Mouse (Mus musculus) erythroblast, embryonic 14.5 days (primary cell): Measurements from ENCODE around the gene Chchd10. TPM values are rescaled to one million over a fixed set of nuclear protein-coding genes. Genes with fewer than 3 reads are reported as not detected.
A peak's percentile ranks its signal among the peaks of the same experiment; 100 is the strongest.

ENCODE experiments used
- H3K27me3 ChIP-seq: 2 replicates; pipeline ENCODE4 v1.6.1; 2012; ENCODE audit warnings: inconsistent platforms; ENCODE audit not compliant: control insufficient read depth
- H3K36me3 ChIP-seq: 2 replicates; pipeline ENCODE4 v1.6.1; 2012; ENCODE audit warnings: mild to moderate bottlenecking, inconsistent platforms; ENCODE audit not compliant: control insufficient read depth
- H3K4me1 ChIP-seq: 2 replicates; pipeline ENCODE4 v1.6.1; 2012; ENCODE audit warnings: inconsistent platforms; ENCODE audit not compliant: control insufficient read depth
- H3K4me3 ChIP-seq: replicated peaks from 2 replicates; pipeline ENCODE3; 2012; ENCODE audit warnings: moderate library complexity, mild to moderate bottlenecking, inconsistent platforms
- H3K9me3 ChIP-seq: 2 replicates; pipeline ENCODE4 v1.6.1; 2012; ENCODE audit warnings: low read length, inconsistent platforms, mixed read lengths; ENCODE audit not compliant: control insufficient read depth
- GATA1 ChIP-seq: IDR thresholded peaks from 2 replicates; pipeline ENCODE4 v1.6.1; 2012; ENCODE audit warnings: low read length, inconsistent platforms, mixed read lengths
- TAL1 ChIP-seq: IDR thresholded peaks from 3 replicates; pipeline ENCODE4 v1.6.1; 2012; ENCODE audit warnings: low read length, inconsistent platforms, mixed read lengths
- polyA plus RNA-seq: library from polyadenylated mRNA; stranded (reverse); fragments of >175 nt; gene quantifications from 2 replicates; pipeline ENCODE4 v1.2.3, GENCODE M21; 2012

Chchd10 gene
- polyA plus RNA-seq, 1 experiment, result 127 TPM

DNA sequence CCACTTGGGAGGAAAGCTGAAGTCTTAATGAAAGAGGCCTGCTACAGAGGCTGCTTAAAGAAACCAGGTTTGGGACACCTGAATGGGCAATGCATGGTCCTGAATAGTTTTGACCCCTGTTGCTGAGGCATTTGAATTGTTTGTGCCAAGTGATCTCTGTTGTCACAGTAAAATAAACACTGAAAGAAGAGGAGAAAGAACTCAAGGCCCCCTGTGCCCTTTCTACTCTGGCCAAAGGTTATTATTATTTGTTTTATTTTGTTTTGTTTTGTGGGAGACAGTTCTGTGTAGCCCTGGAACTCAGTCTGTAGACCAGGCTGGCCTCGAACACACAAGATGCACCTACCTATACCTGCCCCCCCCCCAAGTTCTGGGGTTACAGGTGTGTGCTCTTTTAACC, 2.1 kb downstream of the Chchd10 start:
- Histone ChIP-seq H3K4me1 (peaks cover 63% of the 10 kb centered on the region), H3K27me3 (peaks cover 40% of the 10 kb centered on the region), H3K9me3 (peaks cover 6% of the 10 kb centered on the region; the same call in 1 of the 2 replicates), H3K4me3 (peak overlapping the region; percentile 81), H3K36me3 (peaks cover 33% of the 10 kb centered on the region)
- TF ChIP-seq GATA1 (no peak), TAL1 (no peak)

DNA sequence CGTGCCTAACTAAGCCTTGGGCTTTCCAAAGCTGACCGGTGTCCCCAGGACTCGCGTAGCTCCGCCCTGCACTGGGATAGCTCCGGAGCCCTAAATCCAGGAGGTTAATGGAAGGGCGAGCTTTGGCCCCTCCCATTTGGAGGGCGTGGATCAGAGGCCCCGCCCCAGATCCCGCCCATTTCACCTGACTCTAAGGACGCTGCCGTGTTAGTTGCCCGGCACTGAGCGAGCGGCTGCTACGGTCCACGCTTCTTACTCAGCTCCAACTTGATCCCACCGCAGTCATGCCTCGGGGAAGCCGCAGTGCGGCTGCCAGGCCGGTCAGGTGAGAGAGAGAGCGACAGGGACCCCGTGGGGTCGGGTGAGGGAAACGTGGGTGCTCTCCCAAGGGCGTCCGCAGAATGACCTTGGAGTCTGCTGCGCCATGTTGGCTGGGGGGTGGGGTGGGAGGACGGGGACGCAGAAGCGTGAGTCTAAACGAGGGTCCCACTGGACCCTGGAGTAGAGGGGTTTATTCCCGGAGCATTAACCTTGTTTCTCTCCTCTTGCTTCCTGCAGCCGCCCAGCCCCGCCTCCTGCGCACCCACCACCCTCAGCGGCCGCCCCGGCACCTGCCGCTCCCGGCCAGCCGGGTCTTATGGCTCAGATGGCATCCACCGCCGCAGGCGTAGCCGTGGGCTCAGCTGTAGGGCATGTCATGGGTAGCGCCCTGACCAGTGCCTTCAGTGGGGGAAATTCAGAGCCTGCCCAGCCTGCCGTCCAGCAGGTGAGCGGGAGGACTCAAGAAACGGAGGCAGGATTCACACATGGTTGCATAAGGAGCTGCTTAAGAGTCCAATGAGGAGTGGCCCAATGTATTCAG, 3.0 kb downstream of the Chchd10 start, which contains the start of gene Mmp11:
Gene Mmp11 (minus strand): TSS at position 817 of the 862 bp plus-strand sequence.
- peaks cover 31% of the 10 kb centered on the region for H3K27me3 ChIP-seq
- H3K9me3 ChIP-seq, result peaks cover 6% of the 10 kb centered on the region; the same call in 1 of the 2 replicates
- peak within 1 kb of the TSS; percentile 81 for H3K4me3 ChIP-seq
- H3K4me1 ChIP-seq, result peaks cover 72% of the 10 kb centered on the region
- no peak for TF ChIP-seq TAL1
- H3K36me3 ChIP-seq, result peaks cover 42% of the 10 kb centered on the region

DNA sequence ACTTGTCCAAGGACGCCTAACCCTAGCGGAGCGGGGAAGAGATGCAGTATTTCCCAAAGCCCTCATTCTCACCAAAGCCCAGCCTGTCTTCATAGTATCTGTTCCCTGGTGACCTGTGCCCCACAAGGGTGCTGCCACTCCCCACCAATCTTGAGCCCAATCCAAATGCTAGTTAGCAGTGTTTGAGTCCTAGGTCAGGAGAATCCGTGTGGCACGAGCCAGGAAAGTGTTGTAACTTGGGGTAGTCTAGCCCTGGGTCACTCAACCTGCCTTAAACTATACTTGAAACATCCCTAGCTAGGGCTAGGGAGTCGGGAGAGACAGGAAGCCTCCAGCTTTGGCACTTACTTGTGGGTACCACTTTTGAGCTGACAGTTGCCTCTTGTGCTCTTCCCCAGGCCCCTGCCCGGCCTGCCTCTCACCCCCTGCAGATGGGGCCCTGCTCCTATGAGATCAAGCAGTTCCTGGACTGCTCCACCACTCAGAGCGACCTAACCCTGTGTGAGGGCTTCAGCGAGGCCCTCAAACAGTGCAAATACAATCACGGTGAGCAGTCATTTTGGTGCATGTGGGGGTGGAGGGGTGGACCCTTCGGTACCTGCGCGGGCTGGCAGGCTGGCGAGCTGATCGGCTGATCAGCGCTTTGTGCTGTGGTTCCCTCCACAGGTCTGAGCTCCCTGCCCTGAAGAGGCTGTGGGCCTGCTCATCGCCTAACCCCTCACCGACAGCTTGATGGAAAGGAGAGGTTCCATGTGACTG, 4.2 kb downstream of the Chchd10 start:
- H3K4me3 ChIP-seq, result peak overlapping the region; percentile 81
- H3K36me3 ChIP-seq, result peaks cover 44% of the 10 kb centered on the region
- TF ChIP-seq GATA1 (no peak), TAL1 (no peak)
- H3K27me3 ChIP-seq, result peaks cover 19% of the 10 kb centered on the region
- peaks cover 1% of the 10 kb centered on the region; the same call in 1 of the 2 replicates for H3K9me3 ChIP-seq
- H3K4me1 ChIP-seq, result peaks cover 71% of the 10 kb centered on the region

DNA sequence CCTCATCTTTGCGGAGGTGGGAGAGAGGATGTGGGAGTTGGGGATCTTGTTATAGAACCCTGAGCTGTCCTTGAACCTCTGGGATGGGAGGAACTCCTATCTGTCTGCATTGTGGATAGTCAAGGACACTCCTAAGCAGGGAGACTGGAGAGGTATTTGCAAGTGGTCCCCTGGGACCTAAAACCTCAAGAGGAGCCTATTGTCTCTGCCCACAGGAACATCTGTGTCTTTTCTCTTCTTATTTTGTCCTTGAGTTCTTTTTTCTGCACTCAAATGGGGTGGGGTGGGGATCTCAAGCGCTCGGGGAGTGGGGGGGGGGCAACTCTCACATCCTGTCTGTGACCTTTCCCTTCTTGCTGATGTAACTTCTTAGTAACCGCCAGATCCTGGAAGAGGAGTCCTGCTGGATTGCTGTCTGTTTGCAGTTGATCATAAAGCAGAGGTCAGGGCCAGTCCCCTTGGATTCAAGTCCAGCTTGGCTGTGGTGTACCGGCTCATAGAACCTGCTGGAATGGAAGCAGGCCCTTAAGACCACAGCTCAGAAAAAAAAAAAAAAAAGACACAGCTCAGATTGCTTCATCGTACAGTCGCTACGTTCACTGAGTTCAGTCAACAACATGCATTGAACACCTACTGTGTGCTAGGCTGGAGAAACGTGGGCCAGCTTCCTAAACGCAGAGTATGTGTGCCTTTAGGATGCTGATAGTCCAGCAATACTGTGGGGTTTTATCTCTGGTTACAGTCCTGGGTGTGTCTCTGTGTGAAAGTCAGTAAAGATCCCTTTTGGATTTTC, 5.1 kb downstream of the Chchd10 start:
- peak; percentile 31; the same call in 1 of the 2 replicates for TF ChIP-seq GATA1
- peak; percentile 59; the same call in 2 of the 3 replicates for TF ChIP-seq TAL1
- Histone ChIP-seq H3K9me3 (no peaks in the 10 kb centered on the region), H3K4me1 (peaks cover 68% of the 10 kb centered on the region), H3K4me3 (peak overlapping the region; percentile 81), H3K27me3 (peaks cover 13% of the 10 kb centered on the region), H3K36me3 (peaks cover 44% of the 10 kb centered on the region)

DNA sequence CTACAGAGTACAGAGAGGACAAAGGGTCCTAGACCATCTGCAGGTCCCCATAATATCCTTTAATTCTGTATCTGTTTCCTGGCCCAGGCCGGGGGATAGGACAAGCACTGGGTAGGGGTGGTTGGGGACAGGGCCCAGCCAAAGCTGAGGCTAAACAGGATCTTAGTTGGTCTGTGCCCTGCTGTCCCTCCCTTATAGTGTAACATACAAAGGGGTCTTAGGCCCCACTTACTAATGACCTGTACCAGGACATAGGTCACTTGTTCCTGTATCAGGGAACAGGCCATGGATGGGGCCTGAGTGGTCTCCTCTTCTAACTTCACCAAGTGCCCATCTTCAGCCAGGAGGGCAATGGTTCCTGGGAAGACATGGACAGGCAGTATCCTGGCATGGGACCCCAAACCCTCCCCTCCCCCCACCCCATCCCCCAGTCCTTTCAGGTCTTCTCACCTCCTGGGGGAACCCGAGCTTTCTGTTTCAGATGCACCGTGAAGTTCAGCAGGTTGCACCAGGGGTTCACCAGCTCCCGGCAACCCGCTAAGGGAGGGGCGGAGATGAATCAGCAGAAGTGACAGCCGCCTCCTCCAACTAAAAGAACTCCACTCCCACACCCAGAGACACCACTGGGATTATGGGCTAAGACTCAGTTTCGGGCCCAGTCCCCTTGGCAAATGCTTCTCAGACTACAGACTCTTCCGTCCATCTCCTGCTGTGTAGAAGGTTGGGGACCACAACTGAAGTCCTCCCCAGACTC, 6.7 kb downstream of the Chchd10 start:
- Histone ChIP-seq H3K36me3 (peaks cover 44% of the 10 kb centered on the region), H3K27me3 (peaks cover 7% of the 10 kb centered on the region), H3K4me3 (peak overlapping the region; percentile 81), H3K9me3 (no peaks in the 10 kb centered on the region), H3K4me1 (peaks cover 76% of the 10 kb centered on the region)
- TF ChIP-seq GATA1, result no peak
- TF ChIP-seq TAL1, result no peak

DNA sequence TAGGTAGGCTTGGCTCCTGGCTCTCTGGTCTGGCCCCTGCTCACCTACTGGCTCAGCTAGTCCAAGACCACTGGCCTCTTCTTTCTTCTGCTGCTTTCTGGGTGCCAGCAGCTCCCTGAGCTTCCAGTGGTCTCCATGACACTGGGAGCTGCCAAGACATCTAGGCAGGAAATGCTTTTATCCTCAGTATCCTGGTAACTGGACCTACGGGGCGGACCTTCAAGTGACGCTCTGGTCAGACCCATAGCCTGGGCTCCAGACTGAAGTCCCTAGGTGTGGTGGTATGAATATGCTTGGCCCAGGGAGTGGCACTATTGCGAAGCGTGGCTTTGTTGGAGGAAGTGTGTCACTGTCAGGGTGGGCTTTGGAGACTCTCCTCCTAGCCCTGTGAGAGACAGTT, 7.6 kb downstream of the Chchd10 start, which contains the start of gene Gm867:
Gene Gm867 (minus strand): TSS at position 153 of the 400 bp plus-strand sequence.
- Histone ChIP-seq H3K27me3 (peaks cover 8% of the 10 kb centered on the region), H3K9me3 (no peaks in the 10 kb centered on the region), H3K4me3 (peak within 1 kb of the TSS; percentile 81), H3K36me3 (peaks cover 44% of the 10 kb centered on the region), H3K4me1 (peaks cover 69% of the 10 kb centered on the region)
- TF ChIP-seq GATA1 (no peak), TAL1 (no peak)

DNA sequence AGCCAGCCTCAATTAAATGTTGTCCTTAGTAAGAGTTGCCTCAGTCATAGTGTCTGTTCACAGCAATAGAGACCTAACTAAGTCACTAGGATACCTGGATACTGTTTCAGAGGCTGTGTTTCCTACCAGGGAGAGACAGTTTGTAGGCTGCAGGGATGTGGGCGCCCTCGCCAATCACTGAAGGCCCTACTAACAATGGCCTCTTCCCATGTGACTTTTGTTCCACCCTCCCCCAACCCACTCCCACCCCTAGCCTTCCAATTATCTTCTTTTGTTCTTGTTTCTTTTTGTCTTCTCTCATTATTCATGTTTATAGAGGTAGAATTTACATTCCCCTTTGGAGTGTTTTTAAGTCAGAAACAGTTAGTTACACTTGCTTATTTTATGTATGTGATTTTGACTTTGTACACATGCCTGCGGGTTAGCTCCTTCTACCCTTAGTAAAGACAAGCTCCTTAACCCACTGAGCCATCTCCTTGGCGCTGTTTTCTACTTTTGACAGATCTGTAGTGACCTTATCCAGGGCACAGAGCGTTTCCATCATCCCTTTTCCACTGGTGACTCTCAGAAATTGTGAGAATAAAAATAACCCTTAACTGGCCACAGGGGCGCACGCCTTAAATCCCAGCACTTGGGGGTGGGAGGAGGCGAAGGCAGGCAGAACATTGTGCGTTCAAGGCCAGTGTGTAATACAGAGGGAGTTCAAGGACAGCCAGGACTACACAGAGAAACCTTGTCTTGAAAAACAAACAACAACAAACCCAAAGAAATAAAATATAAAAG, 8.3 kb downstream of the Chchd10 start:
- Histone ChIP-seq H3K4me3 (no peak overlapping the region), H3K36me3 (peaks cover 42% of the 10 kb centered on the region), H3K9me3 (no peaks in the 10 kb centered on the region), H3K27me3 (peaks cover 13% of the 10 kb centered on the region), H3K4me1 (peaks cover 62% of the 10 kb centered on the region)
- TF ChIP-seq GATA1 (no peak), TAL1 (no peak)
